Mouse (Mus musculus): ENCODE data around the gene Psmb5. TPM values are rescaled to one million over a fixed set of nuclear protein-coding genes. Genes with fewer than 3 reads are reported as not detected.
A peak's percentile ranks its signal among the peaks of the same experiment; 100 is the strongest.

Gene Psmb5
- polyA plus RNA-seq, 1 experiment from 2014 or later, result 435 TPM

DNA sequence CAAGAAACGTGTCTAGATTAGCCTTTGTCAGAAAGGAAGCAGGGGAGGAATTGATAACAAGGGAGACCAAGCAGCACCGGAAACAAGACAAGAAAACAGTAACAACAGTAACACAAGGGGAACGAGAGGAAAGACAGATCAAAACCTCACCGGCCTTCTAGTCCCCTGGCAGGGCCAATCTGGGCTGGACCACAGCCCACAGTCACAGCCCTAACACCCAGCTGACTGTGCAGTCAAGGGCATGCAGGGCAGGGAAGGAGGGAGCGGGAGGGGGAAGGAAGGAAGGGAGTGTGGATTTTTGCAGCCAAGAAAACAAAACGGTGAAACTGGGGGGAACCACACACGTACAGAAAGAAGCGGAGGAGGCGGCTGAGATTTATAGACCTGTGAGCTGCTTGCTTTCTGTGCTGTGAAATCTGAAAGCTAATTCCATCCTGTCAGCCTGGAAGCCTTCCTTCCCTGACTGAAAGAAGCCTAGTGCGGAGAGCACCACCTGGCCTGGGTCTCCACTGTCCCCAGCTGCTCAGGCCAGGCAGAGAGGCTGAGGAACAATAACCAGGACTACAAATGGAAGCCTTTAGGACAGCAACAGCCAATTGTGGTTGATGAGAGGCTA, 25.4 kb downstream of the Psmb5 start:
- no peak overlapping the region; the same call in 1 of the 2 replicates for H3K9ac ChIP-seq (replicated peaks; ENCODE audit: low read depth, low read length)
- H3K4me2 ChIP-seq (ENCODE audit: low read depth, low read length), result no peak overlapping the region
- no peak overlapping the region for H3K4me3 ChIP-seq (ENCODE audit: low read depth, low read length)
- peaks cover 8% of the 10 kb centered on the region; the same call in 1 of the 2 replicates for H3K4me1 ChIP-seq (ENCODE audit: control insufficient read depth, insufficient read depth, low read length)
- ATAC-seq (ENCODE audit: low read depth), result peak; percentile 50; the same call in 1 of the 2 replicates
- 40% methylated on average over 10 of the region's 10 CpGs for WGBS
- no peaks in the 10 kb centered on the region for H3K9me3 ChIP-seq (ENCODE audit: control insufficient read depth, low read length)
- H3K27ac ChIP-seq (ENCODE audit: low read depth, low read length), result peak overlapping the region; percentile 72
- no peaks in the 10 kb centered on the region for H3K36me3 ChIP-seq (ENCODE audit: control insufficient read depth, insufficient read depth, low read length)
- H3K27me3 ChIP-seq (ENCODE audit: control insufficient read depth, insufficient read depth, low read length), result no peaks in the 10 kb centered on the region

GRCm38 (mm10) chr14:54591056-54591455, 26.8 kb downstream of the Psmb5 start:
- WGBS, result 92% methylated on average over 16 of the region's 16 CpGs
- no peaks in the 10 kb centered on the region for H3K27me3 ChIP-seq (ENCODE audit: control insufficient read depth, insufficient read depth, low read length)
- H3K27ac ChIP-seq (ENCODE audit: low read depth, low read length), result no peak overlapping the region
- no peak overlapping the region for H3K4me3 ChIP-seq (ENCODE audit: low read depth, low read length)
- no peak overlapping the region for H3K4me2 ChIP-seq (ENCODE audit: low read depth, low read length)
- no peaks in the 10 kb centered on the region for H3K36me3 ChIP-seq (ENCODE audit: control insufficient read depth, insufficient read depth, low read length)
- no peak overlapping the region for H3K9ac ChIP-seq (replicated peaks; ENCODE audit: low read depth, low read length)
- H3K4me1 ChIP-seq (ENCODE audit: control insufficient read depth, insufficient read depth, low read length), result peaks cover 8% of the 10 kb centered on the region; the same call in 1 of the 2 replicates
- ATAC-seq (ENCODE audit: low read depth), result no peak
- H3K9me3 ChIP-seq (ENCODE audit: control insufficient read depth, low read length), result no peaks in the 10 kb centered on the region

DNA sequence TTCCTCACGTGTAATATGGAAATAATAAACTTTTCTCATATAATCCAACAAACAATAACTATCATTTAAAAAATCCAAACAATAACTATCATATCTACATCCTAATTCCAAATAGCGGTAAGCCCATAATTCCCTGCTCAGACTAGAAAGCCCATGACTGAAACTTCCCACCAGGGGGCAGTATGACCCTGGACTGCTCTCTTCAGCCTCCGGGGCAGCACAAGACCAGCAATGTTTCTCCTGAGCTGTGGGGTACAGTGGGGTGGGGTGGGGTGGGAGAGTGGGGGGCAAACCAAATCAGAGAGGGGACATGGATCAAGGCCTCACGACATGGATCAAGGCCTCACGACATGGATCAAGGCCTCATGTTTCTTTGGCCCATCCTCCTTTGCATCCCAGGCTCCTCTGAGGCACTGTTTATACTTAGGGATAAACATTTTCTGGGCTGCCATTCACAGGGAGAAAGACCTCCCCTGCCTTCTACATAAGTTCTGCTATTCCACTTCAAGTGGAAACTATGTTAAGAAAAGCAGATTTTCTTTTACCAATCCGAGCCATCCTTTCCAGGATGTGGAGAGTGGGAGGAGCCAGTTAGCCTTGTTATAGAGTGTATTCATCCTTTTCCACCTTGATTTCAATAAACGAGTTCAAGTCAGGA, 34.0 kb downstream of the Psmb5 start:
- Histone ChIP-seq H3K4me3 (ENCODE audit: low read depth, low read length) (no peak overlapping the region), H3K27me3 (ENCODE audit: control insufficient read depth, insufficient read depth, low read length) (no peaks in the 10 kb centered on the region), H3K4me2 (ENCODE audit: low read depth, low read length) (no peak overlapping the region), H3K9ac (replicated peaks; ENCODE audit: low read depth, low read length) (no peak overlapping the region), H3K27ac (ENCODE audit: low read depth, low read length) (no peak overlapping the region), H3K36me3 (ENCODE audit: control insufficient read depth, insufficient read depth, low read length) (no peaks in the 10 kb centered on the region), H3K9me3 (ENCODE audit: control insufficient read depth, low read length) (no peaks in the 10 kb centered on the region), H3K4me1 (ENCODE audit: control insufficient read depth, insufficient read depth, low read length) (no peaks in the 10 kb centered on the region)
- peak; percentile 55; the same call in 1 of the 2 replicates for ATAC-seq (ENCODE audit: low read depth)
- WGBS, result 43% methylated on average over 7 of the region's 7 CpGs

DNA sequence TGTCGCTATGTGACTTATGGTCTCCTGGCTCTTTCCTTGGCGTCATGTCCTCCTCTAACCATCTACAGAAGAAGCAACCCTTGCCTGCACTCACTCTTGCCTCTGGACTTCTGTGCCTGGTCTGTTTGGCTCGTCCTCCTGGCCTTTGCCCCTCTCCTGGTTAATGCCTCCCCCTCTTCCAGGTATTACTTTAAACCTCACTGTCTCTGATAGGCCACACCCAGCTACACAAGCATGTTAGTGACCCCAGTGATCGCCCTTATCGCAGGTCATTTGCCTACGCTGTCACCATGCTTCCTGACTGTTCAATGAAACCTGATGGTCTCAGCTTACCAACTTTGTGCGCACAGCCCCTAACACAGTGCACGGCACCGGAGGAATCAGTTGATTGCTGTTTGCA, 35.3 kb downstream of the Psmb5 start:
- no peak overlapping the region for H3K9ac ChIP-seq (replicated peaks; ENCODE audit: low read depth, low read length)
- no peaks in the 10 kb centered on the region for H3K9me3 ChIP-seq (ENCODE audit: control insufficient read depth, low read length)
- H3K27me3 ChIP-seq (ENCODE audit: control insufficient read depth, insufficient read depth, low read length), result no peaks in the 10 kb centered on the region
- no peak overlapping the region for H3K4me2 ChIP-seq (ENCODE audit: low read depth, low read length)
- no peak overlapping the region for H3K4me3 ChIP-seq (ENCODE audit: low read depth, low read length)
- 93% methylated on average over 9 of the region's 9 CpGs for WGBS
- peaks cover 3% of the 10 kb centered on the region; the same call in 1 of the 2 replicates for H3K4me1 ChIP-seq (ENCODE audit: control insufficient read depth, insufficient read depth, low read length)
- no peak overlapping the region for H3K27ac ChIP-seq (ENCODE audit: low read depth, low read length)
- no peaks in the 10 kb centered on the region for H3K36me3 ChIP-seq (ENCODE audit: control insufficient read depth, insufficient read depth, low read length)
- ATAC-seq (ENCODE audit: low read depth), result no peak

- H3K27ac ChIP-seq (ENCODE audit: low read depth, low read length), result no peak overlapping the region
- H3K4me2 ChIP-seq (ENCODE audit: low read depth, low read length), result no peak overlapping the region
- no peaks in the 10 kb centered on the region for H3K36me3 ChIP-seq (ENCODE audit: control insufficient read depth, insufficient read depth, low read length)
- H3K27me3 ChIP-seq (ENCODE audit: control insufficient read depth, insufficient read depth, low read length), result peaks cover 11% of the 10 kb centered on the region
- H3K9me3 ChIP-seq (ENCODE audit: control insufficient read depth, low read length), result no peaks in the 10 kb centered on the region
- H3K9ac ChIP-seq (replicated peaks; ENCODE audit: low read depth, low read length), result no peak overlapping the region
- H3K4me1 ChIP-seq (ENCODE audit: control insufficient read depth, insufficient read depth, low read length), result peaks cover 16% of the 10 kb centered on the region; the same call in 1 of the 2 replicates
- H3K4me3 ChIP-seq (ENCODE audit: low read depth, low read length), result no peak overlapping the region
- 87% methylated on average over 7 of the region's 7 CpGs for WGBS
- no peak for ATAC-seq (ENCODE audit: low read depth)
These were observed 38.2 kb downstream of the Psmb5 start for GRCm38 (mm10) chr14:54579638-54580037.

- Histone ChIP-seq H3K9ac (replicated peaks; ENCODE audit: low read depth, low read length) (peak overlapping the region; percentile 59; the same call in 1 of the 2 replicates), H3K36me3 (ENCODE audit: control insufficient read depth, insufficient read depth, low read length) (no peaks in the 10 kb centered on the region), H3K4me1 (ENCODE audit: control insufficient read depth, insufficient read depth, low read length) (peaks cover 20% of the 10 kb centered on the region; the same call in 1 of the 2 replicates), H3K4me3 (ENCODE audit: low read depth, low read length) (peak overlapping the region; percentile 50), H3K9me3 (ENCODE audit: control insufficient read depth, low read length) (no peaks in the 10 kb centered on the region), H3K4me2 (ENCODE audit: low read depth, low read length) (peak overlapping the region; percentile 72), H3K27ac (ENCODE audit: low read depth, low read length) (peak overlapping the region; percentile 62), H3K27me3 (ENCODE audit: control insufficient read depth, insufficient read depth, low read length) (peaks cover 11% of the 10 kb centered on the region)
- peak; percentile 10; the same call in 1 of the 2 replicates for ATAC-seq (ENCODE audit: low read depth)
- 1% methylated on average over 10 of the region's 10 CpGs for WGBS
These were observed 39.8 kb downstream of the Psmb5 start for GRCm38 (mm10) chr14:54578063-54578462.

DNA sequence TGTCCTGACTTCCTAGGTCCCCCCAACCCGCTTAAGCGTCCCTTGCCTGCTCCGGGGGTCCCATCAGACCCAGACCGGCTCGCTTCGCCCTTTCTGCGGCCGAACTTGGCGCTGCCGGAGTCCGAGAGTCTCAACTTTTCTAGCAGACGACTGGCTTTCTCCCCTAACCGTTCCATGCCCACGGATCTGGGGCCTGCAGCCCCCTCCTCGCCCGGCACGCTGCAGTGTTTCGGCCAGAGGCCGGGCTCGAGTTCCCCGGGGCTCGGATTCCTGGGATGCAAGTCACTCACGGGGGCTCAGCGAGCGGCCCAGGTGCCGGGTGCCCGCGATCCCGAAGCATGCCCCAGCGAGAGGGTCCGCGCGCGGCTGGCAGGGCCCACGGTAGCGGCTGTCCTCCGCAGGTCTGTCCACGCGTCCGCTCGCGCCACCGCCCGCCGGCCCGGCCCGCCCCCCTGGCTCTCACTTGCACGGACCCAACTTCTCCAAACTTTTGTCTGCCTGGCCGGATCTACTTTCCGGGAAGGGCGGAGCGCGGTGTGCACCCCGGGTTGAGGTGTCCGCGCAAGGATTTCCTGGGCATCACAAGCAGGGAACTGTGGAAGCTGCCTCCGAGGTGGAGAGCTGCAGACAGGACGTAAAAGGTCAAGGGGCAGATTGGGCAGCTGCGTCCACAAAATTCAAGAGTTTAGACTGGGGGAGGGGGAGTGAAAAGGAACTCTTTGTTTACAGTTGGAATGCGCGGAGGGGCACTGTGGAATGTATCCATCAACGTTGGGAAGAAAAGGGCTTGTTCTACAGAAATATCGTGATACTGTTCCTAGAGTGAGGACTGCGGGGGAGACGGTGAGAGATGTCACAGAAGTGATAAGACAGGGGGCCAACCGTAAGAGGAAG, 40.5 kb downstream of the Psmb5 start, which contains the start of gene Ajuba:
Ajuba (minus strand) TSS at position 470 of the 894 bp plus-strand sequence.
- Histone ChIP-seq H3K27ac (ENCODE audit: low read depth, low read length) (peak within 1 kb of the TSS; percentile 62), H3K9me3 (ENCODE audit: control insufficient read depth, low read length) (no peaks in the 10 kb centered on the region), H3K27me3 (ENCODE audit: control insufficient read depth, insufficient read depth, low read length) (peaks cover 11% of the 10 kb centered on the region), H3K4me2 (ENCODE audit: low read depth, low read length) (peak within 1 kb of the TSS; percentile 72), H3K4me1 (ENCODE audit: control insufficient read depth, insufficient read depth, low read length) (peaks cover 25% of the 10 kb centered on the region; the same call in 1 of the 2 replicates), H3K36me3 (ENCODE audit: control insufficient read depth, insufficient read depth, low read length) (no peaks in the 10 kb centered on the region), H3K4me3 (ENCODE audit: low read depth, low read length) (peak within 1 kb of the TSS; percentile 50), H3K9ac (replicated peaks; ENCODE audit: low read depth, low read length) (peak within 1 kb of the TSS; percentile 59)
- ATAC-seq (ENCODE audit: low read depth), result peak; percentile 53
- under 1% methylated on average over 66 of the region's 66 CpGs for WGBS

DNA sequence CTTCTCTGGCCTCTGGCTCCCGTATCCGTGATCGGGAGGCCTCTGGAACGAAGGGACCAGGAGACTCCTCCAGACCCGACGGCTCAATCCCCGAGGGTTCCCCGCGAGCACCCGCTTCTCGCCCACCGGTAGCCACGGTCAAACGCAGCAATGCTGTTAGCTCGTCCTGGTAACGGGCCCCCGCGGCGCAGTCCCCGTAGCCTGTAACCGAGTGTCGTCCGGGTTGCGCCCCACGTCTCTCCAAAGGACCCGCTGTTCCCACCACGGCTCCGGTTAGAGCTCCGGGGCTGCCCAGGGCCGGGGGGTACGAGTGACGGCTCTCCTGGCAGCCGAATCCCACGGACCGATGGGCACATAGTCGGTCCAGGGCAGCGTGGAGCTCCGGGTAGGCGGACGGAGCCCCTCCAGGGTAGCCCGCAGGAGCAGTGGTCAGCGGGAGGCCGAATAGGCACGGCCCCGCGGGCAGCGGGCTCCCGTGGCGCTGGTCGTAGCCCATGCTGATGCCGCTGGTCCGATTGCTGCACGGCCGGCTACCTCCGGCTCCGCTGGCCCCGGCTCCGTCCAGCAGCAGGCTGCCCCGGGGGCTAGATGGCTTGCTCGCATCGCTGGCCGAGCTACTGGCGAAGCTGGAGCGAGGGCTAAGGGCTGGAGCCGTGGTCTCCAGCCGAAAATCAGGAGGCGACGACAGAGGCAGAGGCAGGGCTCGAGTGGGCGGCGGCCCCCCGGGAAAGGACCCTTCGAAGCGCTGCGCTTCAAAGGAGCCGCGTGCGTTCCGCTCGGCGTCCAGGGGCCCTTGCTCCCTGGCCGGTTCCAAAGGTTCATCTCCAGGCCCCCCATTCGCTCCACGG, 41.4 kb downstream of the Psmb5 start:
- H3K4me3 ChIP-seq (ENCODE audit: low read depth, low read length), result peak overlapping the region; percentile 50
- peak overlapping the region; percentile 59 for H3K9ac ChIP-seq (replicated peaks; ENCODE audit: low read depth, low read length)
- ATAC-seq (ENCODE audit: low read depth), result peak; percentile 10; the same call in 1 of the 2 replicates
- no peaks in the 10 kb centered on the region for H3K36me3 ChIP-seq (ENCODE audit: control insufficient read depth, insufficient read depth, low read length)
- H3K27ac ChIP-seq (ENCODE audit: low read depth, low read length), result no peak overlapping the region
- no peaks in the 10 kb centered on the region for H3K9me3 ChIP-seq (ENCODE audit: control insufficient read depth, low read length)
- H3K4me1 ChIP-seq (ENCODE audit: control insufficient read depth, insufficient read depth, low read length), result peaks cover 25% of the 10 kb centered on the region; the same call in 1 of the 2 replicates
- peaks cover 11% of the 10 kb centered on the region for H3K27me3 ChIP-seq (ENCODE audit: control insufficient read depth, insufficient read depth, low read length)
- WGBS, result under 1% methylated on average over 84 of the region's 84 CpGs
- H3K4me2 ChIP-seq (ENCODE audit: low read depth, low read length), result peak overlapping the region; percentile 72

All from neural tube, embryonic 14.5 days (tissue).